Mouse (Mus musculus): ENCODE results near the gene Atad2b. TPM values are rescaled to one million over a fixed set of nuclear protein-coding genes. Genes with fewer than 3 reads are reported as not detected.
"Not testable (repeated sequence)": the region's sequence is repeated elsewhere in the genome, so short reads cannot be mapped to it uniquely, and the experiment has no call there.

The Atad2b gene
- polyA plus RNA-seq, 1 experiment from 2014 or later: 14.7 TPM

GRCm38 (mm10) chr12:4885062-4885461 is 32.1 kb upstream of the Atad2b start:
- Histone ChIP-seq H3K9ac (no peak overlapping the region), H3K4me3 (no peak overlapping the region), H3K27ac (no peak overlapping the region), H3K27me3 (no peaks in the 10 kb centered on the region), H3K9me3 (replicated peaks) (no peaks in the 10 kb centered on the region), H3K4me2 (no peak overlapping the region), H3K36me3 (ENCODE audit: poor library complexity, severe bottlenecking) (peaks cover 21% of the 10 kb centered on the region), H3K4me1 (no peaks in the 10 kb centered on the region)
- 84% methylated on average over 1 of the region's 1 CpGs for WGBS
- ATAC-seq: no peak

GRCm38 (mm10) chr12:4886581-4886980 is 30.6 kb upstream of the Atad2b start:
- H3K9me3 ChIP-seq (replicated peaks); H3K27ac ChIP-seq; H3K9ac ChIP-seq; H3K27me3 ChIP-seq; H3K4me2 ChIP-seq; H3K4me1 ChIP-seq; ATAC-seq; H3K4me3 ChIP-seq: not testable (repeated sequence)
- H3K36me3 ChIP-seq (ENCODE audit: poor library complexity, severe bottlenecking): peaks cover 30% of the 10 kb centered on the region
- WGBS: 99% methylated on average over 4 of the region's 4 CpGs

- Histone ChIP-seq H3K4me1 (no peaks in the 10 kb centered on the region), H3K27ac (no peak overlapping the region), H3K4me3 (no peak overlapping the region), H3K9me3 (replicated peaks) (no peaks in the 10 kb centered on the region), H3K36me3 (ENCODE audit: poor library complexity, severe bottlenecking) (peaks cover 34% of the 10 kb centered on the region), H3K9ac (no peak overlapping the region), H3K4me2 (no peak overlapping the region), H3K27me3 (no peaks in the 10 kb centered on the region)
- ATAC-seq: no peak
Observed at GRCm38 (mm10) chr12:4888739-4889138, 28.4 kb upstream of the Atad2b start.

- no peak overlapping the region for H3K9ac ChIP-seq
- no peak overlapping the region for H3K4me3 ChIP-seq
- H3K27ac ChIP-seq: no peak overlapping the region
- no peaks in the 10 kb centered on the region for H3K9me3 ChIP-seq (replicated peaks)
- ATAC-seq: no peak
- H3K4me1 ChIP-seq: no peaks in the 10 kb centered on the region
- peaks cover 38% of the 10 kb centered on the region for H3K36me3 ChIP-seq (ENCODE audit: poor library complexity, severe bottlenecking)
- H3K27me3 ChIP-seq: no peaks in the 10 kb centered on the region
- no peak overlapping the region for H3K4me2 ChIP-seq
- WGBS: 98% methylated on average over 2 of the region's 2 CpGs
Observed at GRCm38 (mm10) chr12:4889251-4889650, 27.9 kb upstream of the Atad2b start.

GRCm38 (mm10) chr12:4889891-4890290 is 27.3 kb upstream of the Atad2b start:
- Histone ChIP-seq H3K4me3 (no peak overlapping the region), H3K27ac (no peak overlapping the region), H3K9me3 (replicated peaks) (no peaks in the 10 kb centered on the region), H3K4me1 (no peaks in the 10 kb centered on the region), H3K9ac (no peak overlapping the region), H3K36me3 (ENCODE audit: poor library complexity, severe bottlenecking) (peaks cover 33% of the 10 kb centered on the region), H3K27me3 (no peaks in the 10 kb centered on the region), H3K4me2 (no peak overlapping the region)
- WGBS: 91% methylated on average over 1 of the region's 1 CpGs
- no peak for ATAC-seq

- no peak for ATAC-seq
- WGBS: 89% methylated on average over 5 of the region's 5 CpGs
- Histone ChIP-seq H3K4me2 (no peak overlapping the region), H3K36me3 (ENCODE audit: poor library complexity, severe bottlenecking) (peaks cover 28% of the 10 kb centered on the region), H3K9ac (no peak overlapping the region), H3K9me3 (replicated peaks) (no peaks in the 10 kb centered on the region), H3K4me1 (no peaks in the 10 kb centered on the region), H3K27ac (no peak overlapping the region), H3K4me3 (no peak overlapping the region), H3K27me3 (no peaks in the 10 kb centered on the region)
Observed at GRCm38 (mm10) chr12:4898024-4898423, 19.1 kb upstream of the Atad2b start.

DNA sequence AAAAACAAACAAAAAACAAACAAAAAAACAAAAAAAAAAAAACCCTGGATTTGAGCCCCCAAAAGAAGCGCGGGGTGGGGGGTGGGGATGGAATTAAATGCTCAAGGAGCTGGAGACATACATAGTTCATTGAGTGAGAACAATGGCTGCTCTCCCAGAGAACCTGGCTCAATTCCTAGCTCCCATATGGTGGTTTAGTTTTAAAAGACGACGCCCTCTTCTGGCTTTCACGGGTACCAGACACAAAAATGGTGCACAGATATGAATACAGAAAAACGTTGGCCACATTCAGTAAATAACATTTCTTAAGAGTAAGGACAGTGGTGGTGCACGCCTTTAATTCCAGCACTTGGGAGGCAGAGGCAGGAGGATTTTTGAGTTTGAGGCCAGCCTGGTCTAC is 11.2 kb upstream of the Atad2b start:
- Histone ChIP-seq H3K36me3 (ENCODE audit: poor library complexity, severe bottlenecking) (peaks cover 9% of the 10 kb centered on the region; the same call in 1 of the 2 replicates), H3K9me3 (replicated peaks) (no peaks in the 10 kb centered on the region), H3K4me2 (peak overlapping the region; percentile 78; the same call in 1 of the 2 replicates), H3K27me3 (no peaks in the 10 kb centered on the region), H3K4me1 (peaks cover 3% of the 10 kb centered on the region; the same call in 1 of the 2 replicates), H3K4me3 (0 out of 2 replicates have a peak overlapping the region, but pooled peaks have one; percentile 69), H3K27ac (no peak overlapping the region), H3K9ac (no peak overlapping the region)
- 64% methylated on average over 7 of the region's 7 CpGs for WGBS
- ATAC-seq: no peak

DNA sequence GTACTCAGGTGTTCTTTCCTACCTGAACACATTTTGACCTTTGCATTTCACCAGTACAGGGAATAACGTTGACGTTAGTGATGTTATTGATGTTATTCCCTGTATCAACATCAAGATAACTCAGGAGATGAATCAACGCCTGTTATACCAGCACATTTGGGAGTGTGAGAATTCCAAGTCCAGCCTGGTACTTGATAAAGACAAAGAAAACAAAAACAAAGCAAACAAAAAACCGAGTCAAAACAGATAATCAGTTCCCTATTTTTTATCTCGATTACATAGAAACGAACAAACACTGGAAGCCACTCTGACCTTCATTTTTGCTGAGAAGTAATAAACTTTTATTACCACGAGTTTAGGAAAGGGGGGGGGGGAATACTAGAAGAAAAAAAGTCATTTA is 10.7 kb upstream of the Atad2b start:
- H3K9me3 ChIP-seq (replicated peaks): no peaks in the 10 kb centered on the region
- 61% methylated on average over 7 of the region's 7 CpGs for WGBS
- ATAC-seq: no peak
- H3K27ac ChIP-seq: no peak overlapping the region
- H3K4me1 ChIP-seq: peaks cover 3% of the 10 kb centered on the region; the same call in 1 of the 2 replicates
- peak overlapping the region; percentile 78 for H3K4me2 ChIP-seq
- H3K27me3 ChIP-seq: no peaks in the 10 kb centered on the region
- H3K4me3 ChIP-seq: peak overlapping the region; percentile 69
- H3K9ac ChIP-seq: peak overlapping the region; percentile 86
- H3K36me3 ChIP-seq (ENCODE audit: poor library complexity, severe bottlenecking): peaks cover 4% of the 10 kb centered on the region; the same call in 1 of the 2 replicates

- under 1% methylated on average over 111 of the region's 125 CpGs for WGBS
- H3K4me1 ChIP-seq: peaks cover 3% of the 10 kb centered on the region; the same call in 1 of the 2 replicates
Observed at GRCm38 (mm10) chr12:4906951-4907906, 9.9 kb upstream of the Atad2b start, which contains the start of gene Ubxn2a. Ubxn2a (minus strand) TSS chr12:4907705.

GRCm38 (mm10) chr12:4908391-4908790 is 8.8 kb upstream of the Atad2b start:
- 94% methylated on average over 7 of the region's 7 CpGs for WGBS
- Histone ChIP-seq H3K27me3 (no peaks in the 10 kb centered on the region), H3K9me3 (replicated peaks) (no peaks in the 10 kb centered on the region)

More at GRCm38 (mm10) chr12:4906951-4907906, 9.9 kb upstream of the Atad2b start, which contains the start of gene Ubxn2a:
- H3K9ac ChIP-seq: peak within 1 kb of the TSS; percentile 86
- no peaks in the 10 kb centered on the region for H3K27me3 ChIP-seq
- ATAC-seq: peak; percentile 93
- peak within 1 kb of the TSS; percentile 69 for H3K4me3 ChIP-seq
- peak within 1 kb of the TSS; percentile 78 for H3K4me2 ChIP-seq
- H3K27ac ChIP-seq: peak within 1 kb of the TSS; percentile 85
- no peaks in the 10 kb centered on the region for H3K9me3 ChIP-seq (replicated peaks)
- no peaks in the 10 kb centered on the region for H3K36me3 ChIP-seq (ENCODE audit: poor library complexity, severe bottlenecking)

DNA sequence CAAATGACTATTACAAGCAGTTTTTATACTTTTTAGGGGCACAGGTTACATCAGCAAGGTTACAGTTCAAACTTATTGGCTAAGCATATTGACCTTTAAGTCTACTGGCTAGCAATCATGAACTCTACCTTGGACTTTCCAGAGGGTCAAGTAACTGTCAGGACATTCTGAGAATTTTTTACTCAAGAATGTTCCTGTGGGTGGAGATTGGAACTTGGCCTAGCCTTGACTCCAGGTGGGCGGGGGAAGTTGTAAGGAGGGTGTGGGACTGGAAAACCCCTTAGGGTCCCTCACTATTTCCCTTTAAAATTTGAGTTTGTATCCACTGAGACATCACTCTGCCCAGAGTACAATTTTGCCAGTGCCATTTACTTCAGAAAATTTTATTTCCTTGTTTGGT is 6.7 kb upstream of the Atad2b start:
- 97% methylated on average over 1 of the region's 1 CpGs for WGBS
- ATAC-seq: not testable (repeated sequence)

More at GRCm38 (mm10) chr12:4908391-4908790, 8.8 kb upstream of the Atad2b start:
- H3K4me3 ChIP-seq: no peak overlapping the region
- peaks cover 3% of the 10 kb centered on the region; the same call in 1 of the 2 replicates for H3K4me1 ChIP-seq
- H3K36me3 ChIP-seq (ENCODE audit: poor library complexity, severe bottlenecking): no peaks in the 10 kb centered on the region
- no peak for ATAC-seq
- no peak overlapping the region for H3K9ac ChIP-seq
- H3K27ac ChIP-seq: no peak overlapping the region
- H3K4me2 ChIP-seq: no peak overlapping the region

DNA sequence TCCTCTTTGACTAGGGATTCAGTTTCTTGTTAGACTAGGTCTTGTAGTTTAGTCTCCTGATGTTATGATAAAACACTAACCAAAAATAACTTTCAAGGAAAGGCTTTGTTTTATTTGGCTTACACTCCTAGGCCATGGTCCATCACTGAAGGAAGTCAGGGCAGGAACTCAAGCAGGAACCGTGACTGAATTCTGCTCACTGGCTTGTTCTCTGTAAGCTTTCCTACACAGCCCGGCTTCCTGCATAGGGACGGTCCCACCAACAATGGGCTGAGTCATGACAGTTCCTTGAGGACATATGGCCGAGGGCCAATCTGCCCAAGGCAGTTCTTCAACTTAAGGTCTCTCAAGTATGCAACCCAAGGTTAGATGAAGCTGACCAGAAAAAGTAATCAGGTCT is 5.4 kb upstream of the Atad2b start:
- Histone ChIP-seq H3K4me3 (no peak overlapping the region), H3K27me3 (no peaks in the 10 kb centered on the region), H3K4me2 (no peak overlapping the region), H3K9ac (no peak overlapping the region), H3K27ac (no peak overlapping the region), H3K9me3 (replicated peaks) (no peaks in the 10 kb centered on the region), H3K36me3 (ENCODE audit: poor library complexity, severe bottlenecking) (no peaks in the 10 kb centered on the region), H3K4me1 (no peaks in the 10 kb centered on the region)
- WGBS: 85% methylated on average over 4 of the region's 4 CpGs
- ATAC-seq: no peak

More for the DNA sequence above, 6.7 kb upstream of the Atad2b start:
- not testable (repeated sequence) for H3K27ac ChIP-seq; H3K36me3 ChIP-seq (ENCODE audit: poor library complexity, severe bottlenecking); H3K4me2 ChIP-seq; H3K27me3 ChIP-seq; H3K9ac ChIP-seq; H3K4me1 ChIP-seq; H3K9me3 ChIP-seq (replicated peaks); H3K4me3 ChIP-seq
